Mouse (Mus musculus) embryonic fibroblast, embryonic 13.5 days (primary cell): ENCODE results near the gene Arid1b.

Experiments used
- CTCF ChIP-seq: IDR thresholded peaks from 2 replicates; pipeline ENCODE4 v1.5.1; 2011; ENCODE audit warnings: mild to moderate bottlenecking, control low read depth, low read length, moderate library complexity, borderline replicate concordance; ENCODE audit not compliant: insufficient read depth
- POLR2A ChIP-seq: IDR thresholded peaks from 2 replicates; pipeline ENCODE4 v1.6.1; 2011; ENCODE audit warnings: low read depth, mild to moderate bottlenecking, control low read depth, low read length, moderate library complexity

GRCm38 (mm10) chr17:5324236-5324876, 330.2 kb downstream of the Arid1b start:
- TF ChIP-seq CTCF, result no peak
- TF ChIP-seq POLR2A, result no peak
